Mouse (Mus musculus) ovary, postnatal 10 days (tissue): ENCODE measurements around the gene Pamr1.

Source experiments
- DNase-seq: peaks from one replicate; pipeline ENCODE4 v3.0.0; 2022; ENCODE audit warnings: low spot score

The Pamr1 gene

GRCm38 (mm10) chr2:102661052-102661451 lies 111.2 kb downstream of the Pamr1 start:
- no peak for DNase-seq

GRCm38 (mm10) chr2:102662911-102663310 lies 113.1 kb downstream of the Pamr1 start:
- no peak for DNase-seq

- no peak for DNase-seq
These were observed 113.5 kb downstream of the Pamr1 start for GRCm38 (mm10) chr2:102663339-102663738.

DNA sequence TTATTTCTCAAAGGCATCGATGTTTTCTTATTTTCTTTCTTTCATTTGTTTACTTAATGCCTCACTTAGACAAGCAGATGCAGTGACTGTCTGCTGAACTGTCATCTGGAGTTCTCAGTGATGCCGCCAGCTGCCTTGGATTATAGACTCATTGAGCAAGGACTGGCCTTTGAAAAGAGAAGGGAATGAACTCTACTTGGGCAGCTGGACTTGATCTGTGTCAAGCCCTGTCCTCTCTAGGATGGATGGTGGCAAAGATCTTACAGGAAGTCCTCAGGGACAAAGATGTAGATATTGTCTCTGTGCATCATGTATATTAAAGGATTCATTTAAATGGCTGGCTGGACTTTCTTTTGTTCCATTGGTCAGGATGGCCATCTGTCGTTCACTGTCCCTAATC lies 114.1 kb downstream of the Pamr1 start:
- no peak for DNase-seq

DNA sequence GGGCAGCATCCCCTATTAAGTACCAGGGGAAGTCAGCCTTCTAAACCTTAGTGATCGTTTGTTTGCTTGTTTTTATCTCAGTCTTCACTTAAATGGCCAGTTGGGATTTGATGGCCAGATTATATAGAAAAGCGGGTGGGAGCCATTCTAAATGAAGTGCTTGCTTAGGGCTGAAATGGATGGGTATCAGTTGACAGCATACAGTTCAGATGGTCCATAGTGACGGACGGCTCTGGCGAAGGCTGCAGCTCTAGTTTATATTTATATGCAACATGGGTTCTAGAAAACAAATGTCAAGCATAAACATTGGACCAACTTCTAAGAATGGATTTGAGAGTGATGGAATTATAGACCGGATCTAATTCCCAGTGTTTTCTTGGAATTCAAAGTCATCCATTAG lies 118.2 kb downstream of the Pamr1 start:
- DNase-seq, result no peak

- no peak for DNase-seq
These were observed 119.8 kb downstream of the Pamr1 start for GRCm38 (mm10) chr2:102669580-102669979.

DNA sequence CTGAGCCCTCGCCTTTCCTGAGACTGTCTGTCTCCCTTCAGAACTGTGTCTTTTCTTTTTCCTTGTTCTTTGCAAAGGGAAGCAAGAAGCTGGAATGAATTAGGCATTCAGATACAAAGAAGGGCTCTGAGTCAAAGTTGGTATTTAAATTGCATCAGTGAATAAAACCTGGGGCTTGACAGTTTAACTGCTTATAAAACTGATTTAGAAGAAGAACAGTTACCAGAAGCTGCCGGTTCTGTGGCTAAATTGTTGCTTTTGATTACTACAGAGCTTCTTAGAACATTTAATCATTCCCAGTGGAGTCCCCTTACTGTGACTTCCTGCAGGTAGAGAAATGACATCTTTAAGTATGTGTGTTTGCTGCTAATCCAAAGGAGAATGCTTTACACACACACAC lies 124.8 kb downstream of the Pamr1 start:
- DNase-seq, result no peak

DNA sequence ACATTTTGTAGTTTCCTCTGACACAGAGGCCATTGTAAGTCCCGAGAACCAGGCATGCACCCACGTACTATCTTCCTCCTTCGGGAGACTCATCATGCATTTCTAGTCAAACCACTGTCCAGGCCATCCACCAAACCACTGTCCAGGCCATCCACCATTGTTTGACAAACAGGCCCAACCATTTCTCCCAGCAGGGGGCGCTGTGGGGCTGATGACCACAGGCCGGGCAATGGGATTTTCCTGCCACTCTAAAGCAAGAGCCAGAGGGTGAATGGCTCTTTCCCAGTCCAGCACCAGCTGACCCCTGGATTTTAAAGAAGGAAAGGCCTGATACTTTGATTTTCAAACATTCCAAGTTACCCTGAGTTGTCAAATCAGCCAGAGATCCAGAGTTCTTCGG lies 125.5 kb downstream of the Pamr1 start:
- DNase-seq, result peak; percentile 16

GRCm38 (mm10) chr2:102676716-102677312 lies 127.0 kb downstream of the Pamr1 start:
- no peak for DNase-seq

GRCm38 (mm10) chr2:102677400-102677799 lies 127.6 kb downstream of the Pamr1 start:
- DNase-seq, result no peak

- DNase-seq, result no peak
These were observed 131.5 kb downstream of the Pamr1 start for GRCm38 (mm10) chr2:102681351-102681750.

- no peak for DNase-seq
These were observed 132.4 kb downstream of the Pamr1 start for GRCm38 (mm10) chr2:102682168-102682567.

- DNase-seq, result no peak
These were observed 135.7 kb downstream of the Pamr1 start for GRCm38 (mm10) chr2:102685371-102686107.

DNA sequence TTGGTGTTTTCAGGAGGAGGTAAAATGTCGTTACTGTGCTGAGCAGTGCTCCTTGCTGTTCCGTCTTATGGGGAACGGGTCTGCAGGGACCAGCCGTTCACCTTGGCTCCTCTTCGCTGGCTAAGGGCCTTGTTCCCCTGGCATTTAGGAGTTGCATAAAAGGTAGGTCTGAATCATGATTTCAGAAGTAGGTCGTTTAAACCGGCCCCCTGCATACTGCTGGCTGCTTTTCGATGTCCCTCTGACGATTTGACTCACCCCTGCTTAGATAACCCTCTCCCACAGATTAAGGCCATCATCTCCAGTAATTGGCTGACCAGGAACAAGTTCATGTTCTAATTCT lies 136.3 kb downstream of the Pamr1 start:
- DNase-seq, result no peak
